ENCODE assay signal across 8 mouse cellular contexts in genomic region chr4:40969781-40970591, GRCm38 (mm10). TPM values are rescaled to one million over a fixed set of nuclear protein-coding genes. Genes with fewer than 3 reads are reported as not detected.
DNase-seq lines count a peak whose midpoint lies in the region; ATAC-seq and TF ChIP-seq lines count a peak whose summit lies in the region.

No protein-coding gene starts in this region.

- ATAC-seq in hindbrain, embryonic 15.5 days (ENCODE audit: low FRiP score, low read depth), result no peak; the same call in 1 of the 2 replicates
- no peak for ATAC-seq in liver, embryonic 14.5 days (ENCODE audit: insufficient read depth)

- 5% methylated on average over 13 of the region's 13 CpGs for WGBS in lung, adult 2 months
- 15% methylated on average over 9 of the region's 13 CpGs for WGBS in hindbrain, embryonic 15.5 days
- 11% methylated on average over 13 of the region's 13 CpGs for WGBS in liver, embryonic 14.5 days (ENCODE audit: insufficient replicate concordance)

- peak overlapping the region; percentile 74 for H3K4me2 ChIP-seq in hindbrain, embryonic 15.5 days
- peak overlapping the region; percentile 92 for H3K4me2 ChIP-seq in liver, embryonic 14.5 days (ENCODE audit: low read depth)

- no peak for TF ChIP-seq CTCF in lung, adult 2 months (IDR thresholded peaks at IDR 0.05; ENCODE audit: insufficient read depth, low read length)
- no peak for TF ChIP-seq CTCF in liver, embryonic 14.5 days (IDR thresholded peaks at IDR 0.05; ENCODE audit: low read depth)

- peak overlapping the region; percentile 82 for H3K9ac ChIP-seq in hindbrain, embryonic 15.5 days
- H3K9ac ChIP-seq in liver, embryonic 14.5 days (replicated peaks), result peak overlapping the region; percentile 71

- DNase-seq in lung, adult 2 months, result no peak
- no peak for DNase-seq in lung, postnatal 14 days
- peak; percentile 31 to 50 for DNase-seq in cerebellum, postnatal 10 days
- DNase-seq in liver, embryonic 14.5 days (ENCODE audit: low read depth in 3 of 3, low spot score in 3 of 3), result no peak
- peak; percentile 62 for DNase-seq in yolk sac, embryonic 10.5 days (ENCODE audit: low spot score)
- DNase-seq in layer of hippocampus, postnatal 14 days (ENCODE audit: low spot score in 2 of 2), result no peak
- no peak for DNase-seq in urinary bladder, adult 18-20 months (ENCODE audit: low spot score in 2 of 2)

- H3K4me3 ChIP-seq in lung, adult 2 months (replicated peaks; ENCODE audit: extremely low read depth, low read depth, low read length), result peak overlapping the region; percentile 97
- H3K4me3 ChIP-seq in hindbrain, embryonic 15.5 days, result peak overlapping the region; percentile 85
- peak overlapping the region; percentile 74 to 99 for H3K4me3 ChIP-seq in liver, embryonic 14.5 days (ENCODE audit: insufficient read depth in 1 of 2, low read depth in 2 of 2, low read length in 2 of 2)

- H3K36me3 ChIP-seq in hindbrain, embryonic 15.5 days, result peaks cover 21% of the 10 kb centered on the region
- peaks cover 5% of the 10 kb centered on the region for H3K36me3 ChIP-seq in liver, embryonic 14.5 days (replicated peaks; ENCODE audit: control insufficient read depth, insufficient read depth, low read depth)

- H3K9me3 ChIP-seq in hindbrain, embryonic 15.5 days, result no peaks in the 10 kb centered on the region
- H3K9me3 ChIP-seq in liver, embryonic 14.5 days (ENCODE audit: control insufficient read depth, low read length), result no peaks in the 10 kb centered on the region

- no peak for TF ChIP-seq EP300 in liver, embryonic 14.5 days (IDR thresholded peaks at IDR 0.05; ENCODE audit: low read depth)

- H3K4me1 ChIP-seq in lung, adult 2 months (ENCODE audit: control insufficient read depth, insufficient read depth, low read length), result peaks cover 7% of the 10 kb centered on the region; the same call in 1 of the 2 replicates
- peaks cover 22% of the 10 kb centered on the region for H3K4me1 ChIP-seq in hindbrain, embryonic 15.5 days (replicated peaks)
- H3K4me1 ChIP-seq in liver, embryonic 14.5 days (replicated peaks; ENCODE audit: control insufficient read depth in 2 of 2, insufficient read depth in 2 of 2, low read length in 1 of 2), result peaks cover 13 to 21% of the 10 kb centered on the region in 2 experiments

- no peaks in the 10 kb centered on the region for H3K27me3 ChIP-seq in hindbrain, embryonic 15.5 days
- no peaks in the 10 kb centered on the region for H3K27me3 ChIP-seq in liver, embryonic 14.5 days (ENCODE audit: control insufficient read depth, insufficient read depth, low read length)

- TF ChIP-seq POLR2A in lung, adult 2 months (IDR thresholded peaks at IDR 0.05; ENCODE audit: borderline replicate concordance, extremely low read depth, low read depth, low read length), result no peak

- H3K27ac ChIP-seq in hindbrain, embryonic 15.5 days (replicated peaks), result peak overlapping the region; percentile 92
- H3K27ac ChIP-seq in liver, embryonic 14.5 days, result peak overlapping the region; percentile 79

RNA-seq across cellular contexts. Expression of gene Nfx1, which starts 0.7 kb away (rescaled TPM):
- 20.3 and 28.9 TPM in 2 replicates for polyA plus RNA-seq in lung, adult 2 months (2012; rRNA removed)
- 100 and 106 TPM in 2 replicates for polyA plus RNA-seq in hindbrain, embryonic 15.5 days (2015; fragmentation: Nextera tagmentation; extraction: Ambion mirVana)
- polyA plus RNA-seq in liver, embryonic 14.5 days (2012; rRNA removed), result 16.7 and 22.1 TPM in 2 replicates
- polyA plus RNA-seq in liver, embryonic 14.5 days (2014; fragmentation: Nextera tagmentation; extraction: Ambion mirVana), result 27.1 and 27.2 TPM in 2 replicates
- total RNA-seq in layer of hippocampus, postnatal 14 days (2021), result 10 to 100 TPM; 59.1 to 61.6 TPM

RNA-seq across cellular contexts. Expression of gene Chmp5, which starts 21.8 kb away (rescaled TPM):
- 17.3 and 32.0 TPM in 2 replicates for polyA plus RNA-seq in lung, adult 2 months (2012; rRNA removed)
- 150 and 157 TPM in 2 replicates for polyA plus RNA-seq in hindbrain, embryonic 15.5 days (2015; fragmentation: Nextera tagmentation; extraction: Ambion mirVana)
- 12.6 and 24.5 TPM in 2 replicates for polyA plus RNA-seq in liver, embryonic 14.5 days (2012; rRNA removed)
- 42.7 and 45.1 TPM in 2 replicates for polyA plus RNA-seq in liver, embryonic 14.5 days (2014; fragmentation: Nextera tagmentation; extraction: Ambion mirVana)
- total RNA-seq in layer of hippocampus, postnatal 14 days (2021), result 10 to 100 TPM; 74.8 to 82.1 TPM

RNA-seq across cellular contexts. Expression of gene Bag1, which starts 21.9 kb away (rescaled TPM):
- 123 and 198 TPM in 2 replicates for polyA plus RNA-seq in lung, adult 2 months (2012; rRNA removed)
- 181 and 203 TPM in 2 replicates for polyA plus RNA-seq in hindbrain, embryonic 15.5 days (2015; fragmentation: Nextera tagmentation; extraction: Ambion mirVana)
- 21.6 and 59.8 TPM in 2 replicates for polyA plus RNA-seq in liver, embryonic 14.5 days (2012; rRNA removed)
- polyA plus RNA-seq in liver, embryonic 14.5 days (2014; fragmentation: Nextera tagmentation; extraction: Ambion mirVana), result 131 and 139 TPM in 2 replicates
- total RNA-seq in layer of hippocampus, postnatal 14 days (2021), result 100 to 1,000 TPM; 152 to 154 TPM

RNA-seq across cellular contexts. Expression of gene Spink4, which starts 50.1 kb away (rescaled TPM):
- polyA plus RNA-seq in lung, adult 2 months (2012; rRNA removed), result 15.6 and 43.5 TPM in 2 replicates
- polyA plus RNA-seq in hindbrain, embryonic 15.5 days (2015; fragmentation: Nextera tagmentation; extraction: Ambion mirVana), result not detected in 2 replicates
- polyA plus RNA-seq in liver, embryonic 14.5 days (2012; rRNA removed), result 0.42 and 0.58 TPM in 2 replicates
- polyA plus RNA-seq in liver, embryonic 14.5 days (2014; fragmentation: Nextera tagmentation; extraction: Ambion mirVana), result 0.71 and 1.3 TPM in 2 replicates
- not detected for total RNA-seq in layer of hippocampus, postnatal 14 days (2021)

Comparison
In these comparisons a context has a peak if more than half of its experiments do, and no peak if none do; other contexts are left out.
1. DNase-seq: peak in cerebellum, postnatal 10 days (2 of 2) and yolk sac, embryonic 10.5 days (single experiment); none in lung, adult 2 months (single experiment), lung, postnatal 14 days (single experiment), liver, embryonic 14.5 days (0 of 3), layer of hippocampus, postnatal 14 days (0 of 2) and urinary bladder, adult 18-20 months (0 of 2).
2. Peak in every context shown above with its lines, with median percentiles within 50 percentile points of each other: H3K4me3 ChIP-seq.